Mouse (Mus musculus) bone marrow macrophage, adult 2 months (primary cell): Measurements from ENCODE around the gene B3galt5. TPM values are rescaled to one million over a fixed set of nuclear protein-coding genes. Genes with fewer than 3 reads are reported as not detected.
"Not testable (repeated sequence)": the region's sequence is repeated elsewhere in the genome, so short reads cannot be mapped to it uniquely, and the experiment has no call there.

Source experiments
- H3K27ac ChIP-seq: 2 replicates; pipeline ENCODE4 v1.5.1; 2012; ENCODE audit warnings: low read depth, low read length; ENCODE audit not compliant: insufficient read depth
- H3K4me1 ChIP-seq: 2 replicates; pipeline ENCODE4 v1.6.1; 2012; ENCODE audit warnings: low read length; ENCODE audit not compliant: control insufficient read depth, insufficient read depth
- H3K4me3 ChIP-seq: 2 replicates; pipeline ENCODE4 v1.5.1; 2012; ENCODE audit warnings: mild to moderate bottlenecking, low read length, moderate library complexity; ENCODE audit not compliant: insufficient read depth
- CTCF ChIP-seq: IDR thresholded peaks from 2 replicates; pipeline ENCODE4 v1.5.1; 2012; ENCODE audit warnings: low read depth, mild to moderate bottlenecking, low read length, moderate library complexity
- POLR2A ChIP-seq: IDR thresholded peaks from 2 replicates; pipeline ENCODE4 v1.6.1; 2012; ENCODE audit warnings: mild to moderate bottlenecking, low read depth, low read length, borderline replicate concordance
- polyA plus RNA-seq: library from polyadenylated mRNA; stranded (reverse); fragments of >200 nt; gene quantifications from 2 replicates; pipeline ENCODE4 v1.2.4, GENCODE M21; 2012; ENCODE audit not compliant: missing spikeins, insufficient read depth, insufficient read length

B3galt5 gene
- polyA plus RNA-seq, 1 experiment: not detected

DNA sequence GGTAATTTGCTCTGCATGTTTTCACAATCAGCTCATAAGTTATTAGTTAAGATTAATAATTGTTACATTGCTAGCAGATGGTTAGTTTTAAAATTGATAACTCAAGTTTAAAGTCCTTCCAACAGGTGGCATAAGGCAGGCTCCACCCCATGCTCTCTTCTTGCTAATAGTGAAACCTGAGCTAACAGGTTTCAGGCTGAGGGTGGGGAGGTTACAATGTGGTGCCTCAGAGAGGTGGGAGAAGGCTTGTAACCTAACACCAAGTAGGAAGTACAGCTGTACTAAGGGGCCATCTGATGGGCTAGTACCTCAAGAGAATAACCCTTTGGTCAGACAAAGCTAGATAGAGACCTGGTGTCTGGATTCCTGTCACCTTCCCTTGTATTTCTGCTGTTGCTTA, 62.5 kb downstream of the B3galt5 start:
- Histone ChIP-seq H3K27ac (no peak overlapping the region), H3K4me3 (no peak overlapping the region), H3K4me1 (no peaks in the 10 kb centered on the region)
- no peak for TF ChIP-seq POLR2A
- TF ChIP-seq CTCF: no peak

- H3K4me3 ChIP-seq: no peak overlapping the region
- no peaks in the 10 kb centered on the region for H3K4me1 ChIP-seq
- H3K27ac ChIP-seq: no peak overlapping the region
- TF ChIP-seq POLR2A: no peak
- no peak for TF ChIP-seq CTCF
These were observed 63.0 kb downstream of the B3galt5 start for GRCm38 (mm10) chr16:96298574-96298973.

- H3K4me3 ChIP-seq: no peak overlapping the region
- no peaks in the 10 kb centered on the region for H3K4me1 ChIP-seq
- H3K27ac ChIP-seq: no peak overlapping the region
- TF ChIP-seq POLR2A (no peak), CTCF (no peak)
These were observed 67.8 kb downstream of the B3galt5 start for GRCm38 (mm10) chr16:96303356-96303755.

DNA sequence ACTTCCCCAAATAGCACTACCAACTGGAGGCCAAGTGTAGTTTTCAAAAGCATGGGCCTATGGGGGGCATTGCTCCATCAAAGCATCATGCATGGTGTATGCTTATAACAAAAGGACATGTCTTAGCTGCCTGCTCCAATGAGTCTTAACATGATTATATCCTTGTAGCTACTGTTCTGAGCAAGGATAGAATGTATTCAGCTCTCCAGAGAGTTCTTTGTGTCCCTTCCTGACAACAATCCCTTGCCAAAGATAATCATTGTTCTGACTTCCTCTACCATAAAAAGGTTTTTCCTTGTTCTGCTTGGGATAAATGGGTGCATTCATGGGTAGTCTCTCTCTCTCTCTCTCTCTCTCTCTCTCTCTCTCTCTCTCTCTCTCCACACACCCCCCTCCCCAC, 68.8 kb downstream of the B3galt5 start:
- no peak overlapping the region for H3K27ac ChIP-seq
- TF ChIP-seq CTCF: no peak
- no peaks in the 10 kb centered on the region for H3K4me1 ChIP-seq
- no peak overlapping the region for H3K4me3 ChIP-seq

DNA sequence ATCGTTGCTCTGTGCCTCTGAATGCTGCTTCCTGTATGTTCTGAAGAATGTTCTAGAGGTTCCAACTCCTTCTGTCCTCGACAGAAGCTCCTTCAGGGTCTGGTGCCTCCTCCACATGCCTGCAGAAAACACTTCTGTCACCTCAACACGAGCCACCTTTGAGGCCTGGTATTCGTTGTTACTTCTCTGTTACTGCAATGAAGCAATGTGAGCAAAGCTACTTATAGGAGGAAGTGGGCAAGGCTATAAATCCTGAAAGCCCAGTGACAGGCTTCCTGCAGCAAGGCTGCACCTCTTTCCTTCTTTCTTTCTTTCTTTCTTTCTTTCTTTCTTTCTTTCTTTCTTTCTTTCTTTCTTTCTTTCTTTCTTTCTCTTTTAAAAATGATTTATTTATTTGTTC, 71.3 kb downstream of the B3galt5 start:
- Histone ChIP-seq H3K4me1 (no peaks in the 10 kb centered on the region), H3K27ac (no peak overlapping the region), H3K4me3 (no peak overlapping the region)
- no peak for TF ChIP-seq CTCF
- no peak for TF ChIP-seq POLR2A

GRCm38 (mm10) chr16:96317803-96318202, 82.2 kb downstream of the B3galt5 start:
- Histone ChIP-seq H3K4me3 (no peak overlapping the region), H3K4me1 (no peaks in the 10 kb centered on the region), H3K27ac (no peak overlapping the region)
- no peak for TF ChIP-seq POLR2A
- no peak for TF ChIP-seq CTCF

- TF ChIP-seq POLR2A: no peak
- H3K4me3 ChIP-seq: no peak overlapping the region
- H3K4me1 ChIP-seq: no peaks in the 10 kb centered on the region; the same call in 1 of the 2 replicates
- no peak overlapping the region for H3K27ac ChIP-seq
These were observed 87.1 kb downstream of the B3galt5 start for GRCm38 (mm10) chr16:96322739-96323138.

- TF ChIP-seq POLR2A (no peak), CTCF (no peak)
- Histone ChIP-seq H3K4me3 (no peak overlapping the region), H3K27ac (no peak overlapping the region), H3K4me1 (no peaks in the 10 kb centered on the region; the same call in 1 of the 2 replicates)
These were observed 87.6 kb downstream of the B3galt5 start for GRCm38 (mm10) chr16:96323166-96323565.

GRCm38 (mm10) chr16:96326110-96326999, 90.8 kb downstream of the B3galt5 start:
- no peak for TF ChIP-seq POLR2A
- TF ChIP-seq CTCF: no peak
- Histone ChIP-seq H3K27ac (no peak overlapping the region), H3K4me1 (no peaks in the 10 kb centered on the region; the same call in 1 of the 2 replicates), H3K4me3 (no peak overlapping the region)

- H3K4me1 ChIP-seq, H3K4me3 ChIP-seq: not testable (repeated sequence)
These were observed 91.7 kb downstream of the B3galt5 start for GRCm38 (mm10) chr16:96327251-96327650.

GRCm38 (mm10) chr16:96339570-96339969, 104.0 kb downstream of the B3galt5 start:
- no peaks in the 10 kb centered on the region for H3K4me1 ChIP-seq
- no peak overlapping the region for H3K4me3 ChIP-seq
- TF ChIP-seq POLR2A (no peak), CTCF (no peak)
- H3K27ac ChIP-seq: no peak overlapping the region

More at GRCm38 (mm10) chr16:96327251-96327650, 91.7 kb downstream of the B3galt5 start:
- H3K27ac ChIP-seq: not testable (repeated sequence)
